Mouse (Mus musculus) embryonic fibroblast, embryonic 13.5 days (primary cell): ENCODE results near the gene Txndc17.

Experiments
- CTCF ChIP-seq: IDR thresholded peaks from 2 replicates; pipeline ENCODE4 v1.5.1; 2011; ENCODE audit warnings: mild to moderate bottlenecking, control low read depth, low read length, moderate library complexity, borderline replicate concordance; ENCODE audit not compliant: insufficient read depth
- POLR2A ChIP-seq: IDR thresholded peaks from 2 replicates; pipeline ENCODE4 v1.6.1; 2011; ENCODE audit warnings: low read depth, mild to moderate bottlenecking, control low read depth, low read length, moderate library complexity

DNA sequence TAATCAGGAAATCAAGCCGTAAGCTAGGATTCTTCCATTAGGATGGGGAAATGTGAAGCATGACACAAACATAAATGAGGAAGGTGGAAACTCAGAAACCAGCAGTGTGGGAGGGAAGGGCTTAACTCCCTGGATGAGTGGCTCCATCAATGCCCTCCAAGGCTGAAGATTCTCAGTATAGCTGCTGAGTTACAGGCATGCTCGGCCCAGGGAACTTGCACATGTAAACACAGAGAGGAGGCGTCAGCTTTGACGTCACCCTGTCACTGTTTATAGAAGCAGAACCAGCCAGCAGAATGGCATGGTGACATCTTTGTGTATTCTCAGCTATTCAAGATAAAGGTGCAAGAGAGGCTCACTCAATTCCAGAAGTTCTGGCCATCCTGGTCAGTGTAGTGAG lies 23.1 kb upstream of the Txndc17 start:
- TF ChIP-seq POLR2A = no peak
- TF ChIP-seq CTCF = no peak
